Mouse (Mus musculus): ENCODE data around the gene Pptc7. TPM values are rescaled to one million over a fixed set of nuclear protein-coding genes. Genes with fewer than 3 reads are reported as not detected.

The Pptc7 gene
- polyA plus RNA-seq, 1 experiment from 2014 or later, result 12.3 TPM

DNA sequence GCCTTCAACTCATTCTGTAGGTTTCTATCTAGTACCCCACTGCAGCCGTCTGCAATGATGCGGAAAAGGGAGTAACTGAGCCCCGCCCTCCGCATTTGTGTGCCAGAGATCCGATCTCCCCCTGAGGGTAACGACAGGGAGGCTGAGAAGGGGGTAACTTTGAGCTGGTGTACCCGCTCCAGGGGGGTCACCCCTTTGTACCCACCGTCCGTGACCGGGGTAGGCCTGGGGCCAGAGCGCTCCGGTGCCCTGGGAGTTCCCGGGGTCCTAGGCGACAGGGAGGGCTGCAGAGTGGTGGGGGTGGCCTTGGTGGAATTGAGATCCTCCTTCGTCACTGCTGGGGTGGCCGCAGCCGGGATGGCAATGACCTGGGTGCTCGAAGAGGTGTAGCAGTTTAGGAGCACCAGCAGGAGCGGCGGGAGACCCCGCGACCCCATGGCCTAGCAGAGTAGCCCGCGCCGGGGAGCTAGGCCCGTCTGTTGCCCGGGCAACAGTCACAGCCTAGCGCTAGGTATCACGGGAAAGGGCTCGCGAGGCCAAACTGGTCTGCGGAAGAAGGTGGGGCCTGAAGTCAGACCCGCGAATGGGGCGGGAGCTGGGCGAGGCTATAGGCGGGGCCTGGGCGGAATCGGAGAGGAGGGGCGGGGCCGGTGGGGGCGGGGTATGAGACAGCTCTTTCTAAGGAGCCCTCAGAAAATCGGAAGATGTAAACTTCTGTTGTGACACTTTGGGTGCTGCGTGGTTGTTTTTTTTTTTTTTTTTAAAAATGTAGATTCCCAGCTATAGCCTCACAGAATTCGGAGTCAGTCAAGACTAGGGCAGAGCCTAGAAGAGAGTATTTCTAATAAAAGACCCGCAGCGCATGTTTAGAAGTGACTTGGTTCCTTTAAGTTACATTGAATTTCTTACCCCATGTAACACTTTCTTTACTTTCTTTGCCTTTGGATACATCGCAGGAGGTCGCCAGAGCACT is 19.9 kb upstream of the Pptc7 start, which contains the start of gene Tctn1:
Gene Tctn1, minus strand, starts transcription at position 528 of the 973 bp plus-strand sequence.
- WGBS (ENCODE audit: insufficient replicate concordance), result 2% methylated on average over 49 of the region's 49 CpGs
- Histone ChIP-seq H3K4me2 (peak within 1 kb of the TSS; percentile 79), H3K9me3 (replicated peaks; ENCODE audit: control insufficient read depth, low read length) (no peaks in the 10 kb centered on the region), H3K9ac (ENCODE audit: low read depth, low read length) (peak within 1 kb of the TSS; percentile 79), H3K4me3 (ENCODE audit: low read depth, low read length) (peak within 1 kb of the TSS; percentile 72), H3K27ac (ENCODE audit: low read depth, low read length) (no peak within 1 kb of the TSS), H3K27me3 (ENCODE audit: control insufficient read depth, insufficient read depth, low read length) (no peaks in the 10 kb centered on the region), H3K4me1 (ENCODE audit: control insufficient read depth, insufficient read depth, low read length) (peaks cover 5% of the 10 kb centered on the region; the same call in 1 of the 2 replicates), H3K36me3 (ENCODE audit: control insufficient read depth, insufficient read depth, low read length) (peaks cover 5% of the 10 kb centered on the region; the same call in 1 of the 2 replicates)
- ATAC-seq (replicated peaks; ENCODE audit: insufficient number of reproducible peaks, low FRiP score, low TSS enrichment), result peak; percentile 96

DNA sequence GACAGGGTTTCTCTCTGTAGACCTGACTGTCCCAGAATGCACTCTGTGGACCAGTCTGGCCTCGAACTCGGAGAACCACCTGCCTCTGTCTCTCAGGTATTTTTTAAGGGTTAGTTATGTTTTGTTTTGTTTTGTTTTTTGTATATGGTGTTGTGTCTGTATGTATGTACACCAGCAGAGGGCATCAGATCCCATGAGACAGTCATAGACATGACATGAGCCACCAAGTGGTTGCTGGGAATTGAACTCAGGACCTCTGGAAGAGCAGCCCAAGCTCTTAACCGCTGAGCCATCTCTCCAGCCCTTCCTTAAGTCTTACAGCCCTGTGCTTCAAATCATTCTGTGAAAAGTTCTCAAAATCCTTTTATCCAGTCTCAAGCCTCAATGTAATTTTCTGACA is 19.0 kb upstream of the Pptc7 start:
- no peaks in the 10 kb centered on the region for H3K9me3 ChIP-seq (replicated peaks; ENCODE audit: control insufficient read depth, low read length)
- H3K27ac ChIP-seq (ENCODE audit: low read depth, low read length), result no peak overlapping the region
- no peak overlapping the region; the same call in 1 of the 2 replicates for H3K4me2 ChIP-seq
- H3K27me3 ChIP-seq (ENCODE audit: control insufficient read depth, insufficient read depth, low read length), result no peaks in the 10 kb centered on the region
- WGBS (ENCODE audit: insufficient replicate concordance), result 65% methylated on average over 3 of the region's 3 CpGs
- ATAC-seq (replicated peaks; ENCODE audit: insufficient number of reproducible peaks, low FRiP score, low TSS enrichment), result no peak
- H3K36me3 ChIP-seq (ENCODE audit: control insufficient read depth, insufficient read depth, low read length), result peaks cover 5% of the 10 kb centered on the region; the same call in 1 of the 2 replicates
- H3K4me1 ChIP-seq (ENCODE audit: control insufficient read depth, insufficient read depth, low read length), result peaks cover 5% of the 10 kb centered on the region; the same call in 1 of the 2 replicates
- H3K9ac ChIP-seq (ENCODE audit: low read depth, low read length), result no peak overlapping the region
- no peak overlapping the region for H3K4me3 ChIP-seq (ENCODE audit: low read depth, low read length)

DNA sequence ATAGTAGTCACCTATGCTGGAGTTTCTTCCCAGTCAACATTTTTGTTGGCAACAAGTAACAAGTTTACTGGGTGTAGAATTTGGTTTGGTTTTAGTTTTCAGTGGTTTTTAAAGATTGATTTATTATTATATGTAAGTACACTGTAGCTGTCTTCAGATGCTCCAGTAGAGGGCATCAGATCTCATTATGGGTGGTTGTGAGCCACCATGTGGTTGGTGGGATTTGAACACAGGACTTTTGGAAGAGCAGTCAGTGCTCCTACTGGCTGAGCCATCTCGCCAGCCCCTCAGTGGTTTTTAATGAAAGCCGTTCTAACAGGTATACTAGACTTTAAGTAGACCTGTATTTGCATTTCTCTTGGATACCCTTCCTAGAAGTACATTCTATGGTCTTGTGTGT is 18.2 kb upstream of the Pptc7 start:
- no peak overlapping the region for H3K27ac ChIP-seq (ENCODE audit: low read depth, low read length)
- ATAC-seq (replicated peaks; ENCODE audit: insufficient number of reproducible peaks, low FRiP score, low TSS enrichment), result no peak
- no peaks in the 10 kb centered on the region for H3K9me3 ChIP-seq (replicated peaks; ENCODE audit: control insufficient read depth, low read length)
- H3K36me3 ChIP-seq (ENCODE audit: control insufficient read depth, insufficient read depth, low read length), result peaks cover 3% of the 10 kb centered on the region; the same call in 1 of the 2 replicates
- 85% methylated on average over 2 of the region's 2 CpGs for WGBS (ENCODE audit: insufficient replicate concordance)
- no peaks in the 10 kb centered on the region for H3K27me3 ChIP-seq (ENCODE audit: control insufficient read depth, insufficient read depth, low read length)
- peaks cover 5% of the 10 kb centered on the region; the same call in 1 of the 2 replicates for H3K4me1 ChIP-seq (ENCODE audit: control insufficient read depth, insufficient read depth, low read length)
- no peak overlapping the region for H3K4me2 ChIP-seq
- no peak overlapping the region for H3K4me3 ChIP-seq (ENCODE audit: low read depth, low read length)
- no peak overlapping the region for H3K9ac ChIP-seq (ENCODE audit: low read depth, low read length)

DNA sequence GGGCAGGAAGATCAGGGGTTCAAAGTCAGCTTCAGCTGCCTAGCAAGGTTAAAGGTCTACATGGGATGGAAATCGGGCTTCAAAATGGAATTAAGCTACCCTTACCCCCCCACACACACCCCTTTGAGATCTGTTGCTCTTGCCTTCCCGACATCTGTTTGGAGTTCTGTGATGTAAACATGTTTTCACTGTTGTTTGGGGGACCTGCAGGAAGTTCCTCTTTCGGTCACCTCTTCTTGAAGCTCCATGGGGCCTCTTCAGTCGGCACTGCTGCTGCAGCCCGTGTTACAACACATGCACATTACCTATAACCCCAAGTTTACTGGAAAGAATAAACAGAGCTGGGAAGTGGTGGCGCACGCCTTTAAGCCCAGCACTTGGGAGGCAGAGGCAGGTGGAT is 17.0 kb upstream of the Pptc7 start:
- WGBS (ENCODE audit: insufficient replicate concordance), result 74% methylated on average over 7 of the region's 7 CpGs

DNA sequence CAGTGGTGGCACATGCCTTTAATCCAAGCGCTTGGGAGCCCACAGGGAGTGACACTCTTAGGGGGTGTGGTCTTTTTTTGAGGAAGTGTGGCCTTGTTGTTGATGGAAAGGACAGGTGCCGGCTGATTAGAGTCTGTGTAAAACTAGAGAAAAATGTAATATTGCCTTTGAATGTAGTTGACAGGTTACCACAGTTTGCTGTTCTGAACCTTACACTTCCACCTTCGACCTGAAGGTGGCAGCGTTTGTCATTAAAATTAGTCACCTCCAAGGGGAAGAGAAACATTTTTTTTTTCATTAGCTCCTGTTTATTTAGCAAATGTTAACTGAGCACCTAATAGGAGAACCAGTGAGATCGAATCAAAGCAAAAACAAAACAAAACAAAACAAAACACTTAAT is 16.3 kb upstream of the Pptc7 start:
- Histone ChIP-seq H3K4me2 (no peak overlapping the region), H3K36me3 (ENCODE audit: control insufficient read depth, insufficient read depth, low read length) (no peaks in the 10 kb centered on the region), H3K27me3 (ENCODE audit: control insufficient read depth, insufficient read depth, low read length) (no peaks in the 10 kb centered on the region), H3K27ac (ENCODE audit: low read depth, low read length) (no peak overlapping the region), H3K4me3 (ENCODE audit: low read depth, low read length) (no peak overlapping the region), H3K9ac (ENCODE audit: low read depth, low read length) (no peak overlapping the region), H3K4me1 (ENCODE audit: control insufficient read depth, insufficient read depth, low read length) (peaks cover 5% of the 10 kb centered on the region; the same call in 1 of the 2 replicates), H3K9me3 (replicated peaks; ENCODE audit: control insufficient read depth, low read length) (no peaks in the 10 kb centered on the region)
- ATAC-seq (replicated peaks; ENCODE audit: insufficient number of reproducible peaks, low FRiP score, low TSS enrichment), result no peak
- WGBS (ENCODE audit: insufficient replicate concordance), result 27% methylated on average over 5 of the region's 5 CpGs

More for the DNA sequence above, 17.0 kb upstream of the Pptc7 start:
- no peak for ATAC-seq (replicated peaks; ENCODE audit: insufficient number of reproducible peaks, low FRiP score, low TSS enrichment)
- Histone ChIP-seq H3K27me3 (ENCODE audit: control insufficient read depth, insufficient read depth, low read length) (no peaks in the 10 kb centered on the region), H3K27ac (ENCODE audit: low read depth, low read length) (no peak overlapping the region), H3K4me3 (ENCODE audit: low read depth, low read length) (no peak overlapping the region), H3K4me1 (ENCODE audit: control insufficient read depth, insufficient read depth, low read length) (peaks cover 5% of the 10 kb centered on the region; the same call in 1 of the 2 replicates), H3K9me3 (replicated peaks; ENCODE audit: control insufficient read depth, low read length) (no peaks in the 10 kb centered on the region), H3K9ac (ENCODE audit: low read depth, low read length) (no peak overlapping the region), H3K36me3 (ENCODE audit: control insufficient read depth, insufficient read depth, low read length) (no peaks in the 10 kb centered on the region), H3K4me2 (no peak overlapping the region)

DNA sequence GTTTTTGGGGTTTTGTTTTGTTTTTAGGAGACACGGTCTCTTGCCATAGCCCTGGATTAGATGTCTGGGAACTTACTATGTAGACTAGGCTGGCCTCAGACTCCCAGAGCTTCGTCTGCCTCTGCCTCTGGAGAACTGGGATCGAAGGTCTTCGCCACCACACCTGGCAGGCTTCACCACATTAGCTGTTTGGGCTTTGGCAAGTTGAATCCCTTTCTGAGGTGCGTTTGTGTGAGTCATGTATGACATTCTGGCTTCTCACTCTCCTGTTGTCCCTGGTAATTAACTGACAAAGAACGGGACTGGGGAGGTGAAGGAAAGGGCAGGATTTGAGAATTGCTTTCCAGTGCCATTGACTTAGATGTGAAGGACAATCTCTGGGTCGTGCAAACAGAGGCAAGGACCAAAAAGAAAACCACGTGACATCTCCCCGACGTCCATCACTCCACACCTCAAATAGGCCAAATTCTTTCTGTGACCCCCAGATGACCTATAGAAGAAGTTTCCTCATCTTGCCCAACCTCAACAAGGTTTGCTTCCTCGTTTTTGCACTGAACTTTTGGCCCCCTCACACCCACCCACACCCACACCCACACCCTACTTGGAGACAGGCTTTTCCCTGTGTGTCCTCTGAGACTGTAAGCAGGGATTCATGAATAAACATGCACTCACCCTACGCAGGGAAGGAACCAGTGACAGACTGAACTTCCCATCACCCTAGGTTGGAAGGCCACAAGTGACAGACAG is 15.1 kb upstream of the Pptc7 start:
- no peak for ATAC-seq (replicated peaks; ENCODE audit: insufficient number of reproducible peaks, low FRiP score, low TSS enrichment)
- Histone ChIP-seq H3K9ac (ENCODE audit: low read depth, low read length) (no peak overlapping the region), H3K4me2 (no peak overlapping the region), H3K9me3 (replicated peaks; ENCODE audit: control insufficient read depth, low read length) (no peaks in the 10 kb centered on the region), H3K4me1 (ENCODE audit: control insufficient read depth, insufficient read depth, low read length) (no peaks in the 10 kb centered on the region), H3K36me3 (ENCODE audit: control insufficient read depth, insufficient read depth, low read length) (no peaks in the 10 kb centered on the region), H3K27ac (ENCODE audit: low read depth, low read length) (no peak overlapping the region), H3K4me3 (ENCODE audit: low read depth, low read length) (no peak overlapping the region), H3K27me3 (ENCODE audit: control insufficient read depth, insufficient read depth, low read length) (no peaks in the 10 kb centered on the region)
- 50% methylated on average over 12 of the region's 12 CpGs for WGBS (ENCODE audit: insufficient replicate concordance)

DNA sequence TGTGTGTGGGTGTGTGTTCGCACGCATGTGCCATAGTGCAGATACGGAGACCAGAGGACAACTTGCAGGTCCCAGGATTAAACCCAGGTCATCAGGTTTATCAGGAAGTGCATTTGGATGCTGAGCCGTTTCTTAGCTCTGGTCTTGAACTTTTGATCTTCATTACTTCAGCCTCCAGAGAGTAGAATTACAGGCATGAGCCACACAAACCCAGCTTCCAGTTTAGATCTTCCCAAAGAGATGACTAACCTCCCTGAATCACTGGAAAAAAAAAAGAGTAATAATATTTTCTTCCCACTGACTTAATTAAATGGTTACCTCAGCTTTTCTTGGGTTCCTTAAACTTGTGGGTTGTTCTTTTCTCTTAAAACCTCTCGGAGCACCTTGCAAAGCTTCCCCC is 11.3 kb upstream of the Pptc7 start:
- no peak for ATAC-seq (replicated peaks; ENCODE audit: insufficient number of reproducible peaks, low FRiP score, low TSS enrichment)
- H3K9me3 ChIP-seq (replicated peaks; ENCODE audit: control insufficient read depth, low read length), result no peaks in the 10 kb centered on the region
- H3K4me2 ChIP-seq, result no peak overlapping the region
- H3K36me3 ChIP-seq (ENCODE audit: control insufficient read depth, insufficient read depth, low read length), result no peaks in the 10 kb centered on the region
- H3K9ac ChIP-seq (ENCODE audit: low read depth, low read length), result no peak overlapping the region
- no peaks in the 10 kb centered on the region for H3K27me3 ChIP-seq (ENCODE audit: control insufficient read depth, insufficient read depth, low read length)
- 79% methylated on average over 5 of the region's 5 CpGs for WGBS (ENCODE audit: insufficient replicate concordance)
- H3K4me3 ChIP-seq (ENCODE audit: low read depth, low read length), result no peak overlapping the region
- no peak overlapping the region for H3K27ac ChIP-seq (ENCODE audit: low read depth, low read length)
- no peaks in the 10 kb centered on the region for H3K4me1 ChIP-seq (ENCODE audit: control insufficient read depth, insufficient read depth, low read length)

DNA sequence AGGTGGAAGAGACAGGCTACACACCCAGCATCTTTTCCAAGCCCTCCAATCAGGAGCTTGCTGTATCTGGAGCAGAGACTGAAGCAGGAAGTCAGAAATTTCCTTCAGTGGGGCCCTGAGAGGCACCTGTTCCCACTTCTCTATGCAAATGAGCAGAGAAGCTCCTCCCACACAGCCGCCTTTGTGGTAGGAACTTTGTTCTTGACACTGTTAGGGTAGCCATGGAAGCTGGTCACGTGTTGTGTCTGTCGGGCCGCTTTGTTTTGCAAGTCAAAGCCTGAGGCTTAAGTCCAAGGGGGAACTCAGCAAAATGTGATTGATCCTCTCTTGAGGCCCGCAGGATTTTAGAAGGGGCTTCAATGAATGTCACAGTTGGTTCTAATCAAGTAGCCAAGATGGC is 9.4 kb upstream of the Pptc7 start:
- H3K4me2 ChIP-seq, result no peak overlapping the region
- no peak overlapping the region for H3K9ac ChIP-seq (ENCODE audit: low read depth, low read length)
- 35% methylated on average over 5 of the region's 5 CpGs for WGBS (ENCODE audit: insufficient replicate concordance)
- H3K27me3 ChIP-seq (ENCODE audit: control insufficient read depth, insufficient read depth, low read length), result no peaks in the 10 kb centered on the region
- no peak overlapping the region for H3K4me3 ChIP-seq (ENCODE audit: low read depth, low read length)
- H3K4me1 ChIP-seq (ENCODE audit: control insufficient read depth, insufficient read depth, low read length), result peaks cover 2% of the 10 kb centered on the region; the same call in 1 of the 2 replicates
- ATAC-seq (replicated peaks; ENCODE audit: insufficient number of reproducible peaks, low FRiP score, low TSS enrichment), result no peak
- no peaks in the 10 kb centered on the region for H3K36me3 ChIP-seq (ENCODE audit: control insufficient read depth, insufficient read depth, low read length)
- no peak overlapping the region for H3K27ac ChIP-seq (ENCODE audit: low read depth, low read length)
- H3K9me3 ChIP-seq (replicated peaks; ENCODE audit: control insufficient read depth, low read length), result no peaks in the 10 kb centered on the region
